Mouse (Mus musculus): ENCODE measurements at regions not wholly inside any gene's neighbourhood (a gene's known extent, or its start where the extent isn't known, plus 50 kb on each side); places are given as distances from the start of the nearest gene placed in this dataset.

DNA sequence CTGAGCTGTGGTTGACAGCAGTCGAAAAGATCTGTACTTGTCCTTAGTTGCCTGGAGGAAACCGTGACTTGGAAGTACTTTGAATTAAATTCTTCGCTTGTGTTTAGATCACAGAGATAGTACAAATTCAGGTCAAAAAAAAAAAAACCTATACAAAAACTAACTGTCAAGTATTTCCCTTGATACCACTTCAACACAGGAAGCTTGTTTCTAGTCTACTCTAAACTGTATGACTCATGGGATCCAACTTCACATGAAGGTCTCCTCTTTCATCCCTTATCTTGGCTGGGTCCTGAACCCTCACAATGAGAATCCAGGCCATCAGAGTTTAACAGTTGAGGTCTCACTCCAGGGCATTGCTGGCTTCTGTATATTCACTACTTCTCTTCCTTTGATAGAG, 54.8 kb downstream of the Tmem30b start:
- DNase-seq, result no peak

DNA sequence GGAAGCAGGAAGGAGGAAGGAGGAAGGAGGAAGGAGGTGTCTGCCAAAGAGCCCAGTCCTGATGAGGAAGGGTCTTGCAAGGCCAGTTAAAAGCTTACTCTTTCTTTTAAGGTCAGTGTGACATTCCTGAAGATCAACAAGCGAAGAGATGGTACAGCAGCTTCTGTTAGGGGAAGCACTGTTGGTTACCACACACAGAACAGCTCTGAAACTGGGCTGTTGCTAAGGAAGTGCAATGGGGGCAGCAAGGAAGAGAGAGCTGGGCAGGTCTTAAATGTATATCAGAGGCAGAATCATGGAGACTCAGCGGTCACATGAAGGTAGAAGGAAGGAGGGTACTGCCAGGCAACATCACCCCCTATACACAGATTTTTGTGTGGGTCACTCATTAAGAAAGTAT, 63.3 kb downstream of the Tmem30b start:
- no peak for DNase-seq

- peak in 1 of 2 experiments; percentile 14 for DNase-seq
Measured at GRCm38 (mm10) chr12:73482275-73482674, 63.9 kb downstream of the Tmem30b start.

DNA sequence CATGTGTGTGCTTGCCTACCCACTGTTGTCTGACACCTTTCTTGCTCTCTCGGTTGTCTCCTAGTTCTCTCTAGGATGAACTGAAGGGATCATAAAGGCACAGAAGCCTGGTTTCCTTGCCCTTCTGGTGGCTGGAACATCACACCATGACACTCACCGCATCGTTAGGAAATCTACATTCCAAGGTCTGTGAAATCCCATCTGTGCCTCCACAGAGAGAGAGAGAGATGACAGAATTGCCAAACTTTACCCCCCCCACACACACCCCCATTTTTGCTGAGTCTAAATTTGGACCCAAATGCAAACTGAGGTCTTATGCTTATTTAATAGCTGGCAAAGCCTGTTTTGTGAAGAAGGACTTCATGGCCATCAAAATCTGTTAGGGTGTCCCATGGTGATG, 64.5 kb downstream of the Tmem30b start:
- no peak for DNase-seq

- peak in 1 of 2 experiments; percentile 47 for DNase-seq
Measured at GRCm38 (mm10) chr12:73481165-73481564, 65.0 kb downstream of the Tmem30b start.

- DNase-seq, result no peak
Measured at GRCm38 (mm10) chr12:73480610-73480971, 65.6 kb downstream of the Tmem30b start.

DNA sequence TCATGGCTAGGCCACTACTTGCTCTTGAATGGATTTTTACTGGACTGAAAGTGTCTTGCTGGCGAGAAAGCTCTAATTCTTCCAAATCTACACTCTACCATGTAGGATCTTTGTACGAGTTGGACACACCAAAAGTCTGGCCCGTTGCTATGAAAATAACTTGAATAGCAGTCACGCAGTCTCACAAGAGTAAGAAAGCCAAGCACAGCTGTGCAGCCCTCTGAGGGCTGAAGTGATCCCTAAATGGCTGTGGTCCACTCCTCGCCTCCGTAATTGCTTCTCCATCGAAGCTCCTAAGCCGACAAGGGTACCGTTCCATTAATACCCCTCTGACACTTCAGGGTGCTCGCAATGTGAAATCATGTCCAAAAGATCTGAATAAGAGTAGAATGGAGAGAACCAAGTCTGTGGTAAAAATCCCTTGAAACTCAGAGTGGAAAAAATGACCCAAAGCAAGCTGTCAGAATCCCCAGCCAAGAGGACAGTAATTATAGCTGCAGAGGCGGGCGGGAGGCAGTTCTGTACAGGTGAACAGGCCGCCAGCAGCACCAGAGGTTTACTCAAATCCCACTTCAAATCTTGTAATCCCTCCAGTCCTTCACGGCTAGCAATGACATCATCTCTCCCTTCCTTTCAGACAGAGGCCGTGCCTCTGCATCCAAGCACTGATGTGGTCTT, 66.1 kb downstream of the Tmem30b start:
- peak in 1 of 2 experiments; percentile 35 for DNase-seq

DNA sequence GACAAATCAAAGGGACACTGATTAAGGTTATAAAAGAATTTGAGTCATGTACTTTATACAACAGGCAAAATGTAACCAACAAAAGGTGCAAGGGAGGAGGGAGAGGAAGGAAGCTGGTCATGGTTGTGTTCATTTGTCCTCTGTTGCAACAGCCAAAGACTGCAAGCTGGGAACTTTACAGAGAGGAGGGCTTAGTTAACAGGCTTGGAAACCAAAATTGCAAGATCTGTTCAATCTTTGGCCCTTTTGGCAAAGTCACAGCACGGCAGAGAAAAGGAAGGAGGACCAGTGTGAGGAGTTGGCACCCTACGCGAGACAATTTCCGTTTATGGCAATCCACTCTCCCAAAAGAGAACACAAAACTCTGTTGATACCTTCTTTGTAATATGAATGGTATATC, 67.6 kb downstream of the Tmem30b start:
- DNase-seq, result no peak

- DNase-seq, result no peak
Measured at GRCm38 (mm10) chr12:73476421-73476858, 69.8 kb downstream of the Tmem30b start.

DNA sequence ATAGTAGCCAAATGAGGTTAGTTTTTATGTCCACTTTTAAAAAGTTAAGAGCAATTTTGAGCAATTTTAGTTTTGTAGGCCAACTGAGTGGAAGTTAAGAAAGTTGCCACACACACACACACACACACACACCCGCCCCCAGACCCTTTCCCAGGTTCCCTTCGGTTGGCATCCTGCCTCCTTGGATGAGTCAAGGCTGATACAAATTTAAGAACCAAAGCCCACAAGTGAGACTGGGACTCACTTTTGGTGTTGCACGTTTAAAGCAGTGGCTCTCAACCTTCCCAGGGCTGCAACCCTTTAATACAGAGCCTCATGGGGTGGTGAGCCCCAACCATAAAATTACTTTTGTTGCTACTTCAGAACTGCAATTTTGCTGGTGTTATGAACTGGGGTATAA, 70.4 kb downstream of the Tmem30b start:
- DNase-seq, result no peak

DNA sequence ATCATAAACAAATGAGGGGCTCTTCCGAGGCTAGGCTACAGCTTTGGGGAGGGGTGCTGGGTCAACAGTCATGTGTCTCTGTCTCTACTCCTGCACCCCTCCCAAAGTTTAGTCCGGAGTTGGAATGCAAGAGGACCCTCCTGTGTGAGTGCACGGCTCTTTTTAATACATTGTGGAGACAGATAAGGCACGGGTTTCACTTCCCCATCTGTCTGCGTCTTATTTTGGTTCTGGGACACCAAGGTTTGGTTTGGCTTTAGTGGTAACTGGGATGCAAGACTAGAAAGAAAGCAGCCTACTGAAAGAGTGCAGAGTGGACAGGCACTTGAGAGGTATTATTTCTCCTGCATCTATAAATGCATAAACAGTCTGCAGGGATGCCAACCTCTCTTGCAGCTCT, 71.2 kb downstream of the Tmem30b start:
- DNase-seq, result no peak

GRCm38 (mm10) chr12:73473111-73473510, 73.1 kb downstream of the Tmem30b start:
- DNase-seq, result no peak

GRCm38 (mm10) chr12:73471966-73472365, 74.2 kb downstream of the Tmem30b start:
- no peak for DNase-seq

GRCm38 (mm10) chr12:73466484-73466883, 79.7 kb downstream of the Tmem30b start:
- no peak for DNase-seq

DNA sequence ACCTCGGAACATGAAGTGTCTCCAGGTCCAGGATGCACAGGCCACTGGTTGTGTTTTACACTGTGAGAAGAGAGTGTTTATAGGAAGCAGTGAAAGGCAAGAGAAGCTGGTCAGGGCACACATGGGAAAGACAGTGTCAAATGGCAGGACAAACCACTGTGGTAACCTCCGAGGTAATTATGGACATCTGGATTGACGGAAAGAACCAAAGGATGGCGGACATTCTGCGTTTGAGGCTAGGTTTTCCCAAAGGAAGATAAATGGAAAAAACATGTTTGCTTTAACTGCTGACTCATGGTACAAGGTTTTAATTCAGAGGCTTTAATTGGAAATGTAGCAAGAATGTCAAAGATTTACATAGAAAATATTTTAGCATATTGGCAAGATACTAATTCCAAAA, 80.2 kb downstream of the Tmem30b start:
- no peak for DNase-seq

DNA sequence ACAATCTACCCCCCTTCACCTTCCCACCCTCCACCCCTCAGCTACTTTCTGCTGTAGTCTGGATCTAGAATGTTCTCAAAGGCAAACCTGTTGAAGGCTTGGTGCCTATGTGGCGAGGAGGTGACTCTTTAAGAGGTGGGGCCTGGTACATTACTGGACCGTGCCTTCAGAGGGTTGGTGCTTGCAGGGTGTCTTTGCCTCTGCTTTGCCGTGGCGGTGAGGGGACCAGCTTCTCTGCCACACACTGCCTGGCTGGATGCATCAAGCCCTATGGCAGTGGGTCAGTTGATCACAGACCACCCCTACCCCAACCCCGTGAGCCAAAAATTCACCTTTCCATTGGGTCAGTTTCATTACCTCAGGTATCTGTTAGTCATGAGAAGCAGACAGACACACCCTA, 81.9 kb downstream of the Tmem30b start:
- DNase-seq, result no peak

- DNase-seq, result peak; percentile 73 to 86
Measured at GRCm38 (mm10) chr12:73462091-73462490, 84.1 kb downstream of the Tmem30b start.

- DNase-seq, result no peak
Measured at GRCm38 (mm10) chr12:73460291-73460761, 85.9 kb downstream of the Tmem30b start.

DNA sequence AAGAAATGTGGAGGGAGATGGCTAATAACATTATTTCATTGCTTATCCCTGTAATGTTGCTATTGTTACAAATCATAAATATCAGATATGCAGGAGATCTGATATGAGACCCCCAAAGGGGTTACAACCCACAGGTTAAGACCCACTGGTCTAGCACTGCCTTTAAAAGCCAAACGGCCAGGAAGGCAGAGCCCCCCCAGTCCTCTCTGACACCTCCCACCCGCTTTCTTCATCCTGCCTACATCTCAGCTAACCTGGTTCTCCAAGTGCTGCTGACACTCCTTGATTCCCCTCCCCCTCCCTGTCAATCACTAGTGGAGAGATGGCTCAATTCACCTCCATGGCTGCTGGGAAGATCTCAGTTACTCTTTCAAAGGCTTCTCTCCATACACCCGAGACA, 94.9 kb downstream of the Tmem30b start:
- no peak for DNase-seq

DNA sequence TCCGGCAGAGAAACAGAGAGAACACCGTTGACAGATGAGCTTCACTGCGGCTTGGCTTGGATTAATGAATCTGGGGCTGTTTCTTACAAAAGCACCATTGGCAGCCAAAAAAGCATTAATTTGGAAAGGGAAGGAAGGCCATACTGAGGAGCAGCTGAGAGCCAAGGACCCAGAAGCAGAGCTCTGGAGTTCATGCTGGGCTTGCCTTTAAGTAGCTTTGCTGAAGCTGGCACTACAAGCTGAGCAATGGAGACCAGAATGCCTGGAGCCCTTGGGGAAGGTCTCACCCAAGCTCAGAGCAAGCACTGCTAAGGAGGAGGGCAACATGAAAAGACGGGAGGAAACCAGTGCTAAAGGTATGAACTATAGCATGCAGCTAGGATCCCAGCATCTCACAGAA, 95.7 kb downstream of the Tmem30b start:
- DNase-seq, result no peak

GRCm38 (mm10) chr12:73449911-73450520, 96.2 kb downstream of the Tmem30b start:
- peak; percentile 26 to 53 for DNase-seq

DNA sequence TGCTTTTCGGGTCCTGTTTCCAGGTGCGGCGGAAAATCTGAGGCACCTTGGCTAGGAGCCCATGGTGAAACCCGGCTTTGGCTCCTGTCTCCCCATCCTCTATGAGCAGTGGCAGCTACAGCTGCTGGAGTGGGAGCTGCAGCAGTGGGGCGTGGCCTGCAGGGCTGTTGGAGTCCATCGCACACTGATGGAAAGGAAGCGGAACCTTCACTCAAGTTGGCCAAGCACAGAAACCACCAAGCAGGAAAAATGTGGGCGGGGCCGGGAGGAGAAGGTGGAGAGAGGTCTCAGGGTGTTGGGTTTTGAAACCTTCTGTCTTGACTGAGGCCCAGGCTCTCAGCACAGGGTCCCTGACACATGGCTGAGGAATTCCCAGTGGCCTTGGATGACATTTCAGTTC, 97.1 kb downstream of the Tmem30b start:
- DNase-seq, result peak; percentile 36 to 56

- no peak for DNase-seq
Measured at GRCm38 (mm10) chr12:73448388-73448965, 97.7 kb downstream of the Tmem30b start.

DNA sequence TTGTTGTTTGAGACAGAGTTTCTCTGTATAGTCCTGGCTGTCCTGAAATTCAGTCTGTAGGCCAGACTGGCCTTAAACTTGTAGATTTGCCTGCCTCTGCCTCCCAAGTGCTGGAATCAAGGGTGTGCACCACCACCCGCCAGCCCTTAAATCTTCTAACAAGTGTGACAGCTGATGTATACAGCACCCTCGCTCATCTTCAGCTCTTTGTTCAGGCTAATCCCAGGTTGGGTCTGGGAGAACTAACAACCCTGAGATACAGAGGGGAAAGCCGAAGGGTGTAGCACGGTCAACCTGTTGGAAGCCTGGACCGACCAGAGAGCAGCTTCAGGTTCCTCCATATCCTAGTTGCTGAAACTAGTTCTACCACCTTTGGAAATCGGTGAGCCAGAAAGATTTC, 99.0 kb downstream of the Tmem30b start:
- no peak for DNase-seq

Measured in heart, adult 18-20 months (tissue).